Mouse (Mus musculus) embryonic facial prominence, embryonic 11.5 days (tissue): Measurements from ENCODE around the gene Gzmk. TPM values are rescaled to one million over a fixed set of nuclear protein-coding genes. Genes with fewer than 3 reads are reported as not detected.
A peak's percentile ranks its signal among the peaks of the same experiment; 100 is the strongest.

ENCODE experiments used
- ATAC-seq: fragments of 200-750 bp; cut with Nextera tagmentation; replicated peaks from 2 replicates; pipeline ENCODE4 v1.8.0; 2017; ENCODE audit warnings: low read depth; ENCODE audit not compliant: insufficient number of reproducible peaks, low FRiP score, low TSS enrichment
- DNase-seq: peaks from one replicate; pipeline ENCODE4 v3.0.0-alpha.2; 2015; ENCODE audit warnings: low spot score
- H3K27ac ChIP-seq: fragments of 300-500 bp; sonication (generic); replicated peaks from 2 replicates; pipeline ENCODE4 v1.5.1; 2014; ENCODE audit warnings: mild to moderate bottlenecking, low read depth, low read length, control low read depth
- H3K27me3 ChIP-seq: fragments of 300-500 bp; sonication (generic); 2 replicates; pipeline ENCODE4 v1.6.1; 2014; ENCODE audit warnings: mild to moderate bottlenecking, low read length, moderate library complexity, mixed read lengths; ENCODE audit not compliant: control insufficient read depth, insufficient read depth
- H3K36me3 ChIP-seq: fragments of 300-500 bp; sonication (generic); replicated peaks from 2 replicates; pipeline ENCODE4 v1.6.1; 2014; ENCODE audit warnings: low read depth, mild to moderate bottlenecking, low read length, moderate library complexity, mixed read lengths; ENCODE audit not compliant: control insufficient read depth, insufficient read depth
- H3K4me1 ChIP-seq: fragments of 300-500 bp; sonication (generic); 2 replicates; pipeline ENCODE4 v1.6.1; 2014; ENCODE audit warnings: low read length, mixed read lengths; ENCODE audit not compliant: control insufficient read depth, insufficient read depth
- H3K4me2 ChIP-seq: fragments of 300-500 bp; sonication (generic); 2 replicates; pipeline ENCODE4 v1.6.1; 2014; ENCODE audit warnings: low read depth, mild to moderate bottlenecking, control low read depth, low read length, moderate library complexity
- H3K4me3 ChIP-seq: fragments of 300-500 bp; sonication (generic); 2 replicates; pipeline ENCODE4 v1.5.1; 2014; ENCODE audit warnings: low read depth, low read length, control low read depth
- H3K9ac ChIP-seq: fragments of 300-500 bp; sonication (generic); replicated peaks from 2 replicates; pipeline ENCODE4 v1.6.1; 2014; ENCODE audit warnings: mild to moderate bottlenecking, control low read depth, low read length
- H3K9me3 ChIP-seq: fragments of 300-500 bp; sonication (generic); replicated peaks from 2 replicates; pipeline ENCODE4 v1.6.1; 2016; ENCODE audit warnings: mild to moderate bottlenecking, low read length, inconsistent platforms, mixed read lengths; ENCODE audit not compliant: control insufficient read depth
- WGBS: fragments of 180-500 bp; shearing (Covaris S2); extraction: QIAGEN DNeasy Blood & Tissue Kit; methylation state at CpG from one replicate; pipeline ENCODE4 v1.1.7; 2014; 5-methylcytosine and 5-hydroxymethylcytosine counted together
- polyA plus RNA-seq: library from polyadenylated mRNA; unstranded; fragments of >200 nt; fragmentation: Nextera tagmentation; extraction: Ambion mirVana; gene quantifications from 2 replicates; pipeline ENCODE4 v1.2.1, GENCODE M21; 2014

Gene Gzmk
- polyA plus RNA-seq, 1 experiment from 2014 or later: not detected

GRCm38 (mm10) chr13:113201631-113202030 lies 24.1 kb downstream of the Gzmk start:
- DNase-seq (no peak), ATAC-seq (no peak)
- Histone ChIP-seq H3K9me3 (no peaks in the 10 kb centered on the region), H3K4me3 (no peak overlapping the region), H3K36me3 (no peaks in the 10 kb centered on the region), H3K27me3 (no peaks in the 10 kb centered on the region), H3K27ac (no peak overlapping the region), H3K9ac (no peak overlapping the region), H3K4me2 (no peak overlapping the region), H3K4me1 (no peaks in the 10 kb centered on the region)
- 91% methylated on average over 2 of the region's 2 CpGs for WGBS

- WGBS: 49% methylated on average over 8 of the region's 8 CpGs
- H3K9me3 ChIP-seq: no peaks in the 10 kb centered on the region
Measured at GRCm38 (mm10) chr13:113200726-113201125, 25.0 kb downstream of the Gzmk start.

GRCm38 (mm10) chr13:113199331-113199730 lies 26.4 kb downstream of the Gzmk start:
- WGBS: 61% methylated on average over 3 of the region's 3 CpGs
- ATAC-seq: 0 out of 2 replicates have a peak, but pooled peaks have one; percentile 52

More at GRCm38 (mm10) chr13:113200726-113201125, 25.0 kb downstream of the Gzmk start:
- Histone ChIP-seq H3K36me3 (no peaks in the 10 kb centered on the region), H3K27me3 (no peaks in the 10 kb centered on the region), H3K4me3 (no peak overlapping the region), H3K27ac (no peak overlapping the region), H3K4me1 (no peaks in the 10 kb centered on the region), H3K9ac (no peak overlapping the region), H3K4me2 (no peak overlapping the region)
- ATAC-seq (no peak), DNase-seq (peak; percentile 76)

GRCm38 (mm10) chr13:113197872-113198502 lies 27.7 kb downstream of the Gzmk start:
- H3K27me3 ChIP-seq: no peaks in the 10 kb centered on the region
- no peaks in the 10 kb centered on the region for H3K36me3 ChIP-seq
- no peak overlapping the region for H3K4me3 ChIP-seq
- H3K9me3 ChIP-seq: no peaks in the 10 kb centered on the region
- H3K4me2 ChIP-seq: no peak overlapping the region
- no peaks in the 10 kb centered on the region for H3K4me1 ChIP-seq
- 83% methylated on average over 9 of the region's 9 CpGs for WGBS
- H3K9ac ChIP-seq: no peak overlapping the region
- no peak overlapping the region for H3K27ac ChIP-seq
- DNase-seq (no peak), ATAC-seq (no peak)

More at GRCm38 (mm10) chr13:113199331-113199730, 26.4 kb downstream of the Gzmk start:
- Histone ChIP-seq H3K9ac (no peak overlapping the region), H3K9me3 (no peaks in the 10 kb centered on the region), H3K4me2 (no peak overlapping the region), H3K27me3 (no peaks in the 10 kb centered on the region), H3K27ac (no peak overlapping the region), H3K36me3 (no peaks in the 10 kb centered on the region), H3K4me3 (no peak overlapping the region), H3K4me1 (no peaks in the 10 kb centered on the region)
- no peak for DNase-seq

GRCm38 (mm10) chr13:113196808-113197674 lies 28.7 kb downstream of the Gzmk start:
- ATAC-seq (no peak), DNase-seq (no peak)
- no peak overlapping the region for H3K27ac ChIP-seq
- H3K36me3 ChIP-seq: no peaks in the 10 kb centered on the region
- H3K27me3 ChIP-seq: no peaks in the 10 kb centered on the region
- H3K4me1 ChIP-seq: no peaks in the 10 kb centered on the region
- WGBS: 70% methylated on average over 13 of the region's 13 CpGs
- H3K4me3 ChIP-seq: no peak overlapping the region
- no peaks in the 10 kb centered on the region for H3K9me3 ChIP-seq
- H3K4me2 ChIP-seq: no peak overlapping the region
- H3K9ac ChIP-seq: no peak overlapping the region

GRCm38 (mm10) chr13:113183720-113184119 lies 42.0 kb downstream of the Gzmk start:
- WGBS: 87% methylated on average over 4 of the region's 4 CpGs
- Histone ChIP-seq H3K9me3 (no peaks in the 10 kb centered on the region), H3K4me1 (no peaks in the 10 kb centered on the region), H3K27ac (no peak overlapping the region), H3K4me2 (no peak overlapping the region), H3K9ac (no peak overlapping the region), H3K36me3 (no peaks in the 10 kb centered on the region), H3K4me3 (no peak overlapping the region), H3K27me3 (no peaks in the 10 kb centered on the region)
- no peak for ATAC-seq
- DNase-seq: no peak

- no peak overlapping the region for H3K4me2 ChIP-seq
- H3K4me3 ChIP-seq: no peak overlapping the region
- no peaks in the 10 kb centered on the region for H3K9me3 ChIP-seq
- 87% methylated on average over 8 of the region's 8 CpGs for WGBS
- H3K36me3 ChIP-seq: no peaks in the 10 kb centered on the region
- H3K27me3 ChIP-seq: no peaks in the 10 kb centered on the region
- H3K27ac ChIP-seq: no peak overlapping the region
- DNase-seq (no peak), ATAC-seq (no peak)
- no peak overlapping the region for H3K9ac ChIP-seq
- no peaks in the 10 kb centered on the region for H3K4me1 ChIP-seq
Measured at GRCm38 (mm10) chr13:113183310-113183709, 42.4 kb downstream of the Gzmk start.

GRCm38 (mm10) chr13:113174162-113174561 lies 51.5 kb downstream of the Gzmk start:
- WGBS: 91% methylated on average over 6 of the region's 6 CpGs
- DNase-seq: no peak
- H3K36me3 ChIP-seq: no peaks in the 10 kb centered on the region

More at GRCm38 (mm10) chr13:113174162-113174561, 51.5 kb downstream of the Gzmk start:
- Histone ChIP-seq H3K27ac (no peak overlapping the region), H3K9ac (no peak overlapping the region), H3K4me2 (no peak overlapping the region), H3K4me1 (no peaks in the 10 kb centered on the region), H3K27me3 (no peaks in the 10 kb centered on the region), H3K9me3 (no peaks in the 10 kb centered on the region), H3K4me3 (no peak overlapping the region)
- ATAC-seq: no peak
